Mouse (Mus musculus) effector memory CD4-positive, alpha-beta T cell, adult 5 months (primary cell): ENCODE data around the gene Esr1. TPM values are rescaled to one million over a fixed set of nuclear protein-coding genes. Genes with fewer than 3 reads are reported as not detected.

ENCODE experiments used
- polyA plus RNA-seq: library from polyadenylated mRNA; unstranded; fragments of 100-300 nt; shearing (Covaris generic); gene quantifications from one replicate; pipeline ENCODE4 v1.2.1, GENCODE M21; 2017

Gene Esr1
- 2.3 TPM for polyA plus RNA-seq

GRCm38 (mm10) chr10:4611386-4612155 is at the start of gene Esr1:
Gene Esr1 (plus strand): TSS chr10:4611593.

Other genes with a start within 250 kb of the Esr1 start
- 46.5 TPM for gene Zbtb2, start 223.5 kb upstream of the Esr1 start, polyA plus RNA-seq
- gene Rmnd1, start 179.2 kb upstream of the Esr1 start, polyA plus RNA-seq = 26.3 TPM
- 10.8 TPM for gene Armt1, start 179.1 kb upstream of the Esr1 start, polyA plus RNA-seq
- gene Ccdc170, start 129.1 kb upstream of the Esr1 start, polyA plus RNA-seq = 0.55 TPM